ENCODE assay signal across 8 mouse cellular contexts in genomic region chr16:93785805-93786204, GRCm38 (mm10). TPM values are rescaled to one million over a fixed set of nuclear protein-coding genes. Genes with fewer than 3 reads are reported as not detected.
DNase-seq lines count a peak whose midpoint lies in the region; ATAC-seq lines count a peak whose summit lies in the region.

No protein-coding gene starts in this region.

- peaks cover 17% of the 10 kb centered on the region; the same call in 1 of the 2 replicates for H3K4me1 ChIP-seq in embryonic facial prominence, embryonic 15.5 days

- no peak overlapping the region for H3K4me2 ChIP-seq in embryonic facial prominence, embryonic 15.5 days (replicated peaks)

- H3K4me3 ChIP-seq in embryonic facial prominence, embryonic 15.5 days (replicated peaks), result no peak overlapping the region

- DNase-seq in gastrocnemius, adult 18-20 months (ENCODE audit: low spot score), result peak; percentile 46
- DNase-seq in gastrocnemius, postnatal 25 days, result no peak
- peak; percentile 83 for DNase-seq in adrenal gland, postnatal 10 days
- DNase-seq in layer of hippocampus, postnatal 10 days (ENCODE audit: low spot score in 2 of 2), result peak; percentile 78 to 81
- peak; percentile 82 for DNase-seq in lung, postnatal 14 days
- peak; percentile 66 to 72 for DNase-seq in right cerebral cortex, adult 2 months (ENCODE audit: low spot score in 2 of 2)

- peaks cover 10% of the 10 kb centered on the region; the same call in 1 of the 2 replicates for H3K36me3 ChIP-seq in embryonic facial prominence, embryonic 15.5 days

- WGBS in embryonic facial prominence, embryonic 15.5 days, result 3% methylated on average over 9 of the region's 9 CpGs

- H3K9ac ChIP-seq in embryonic facial prominence, embryonic 15.5 days, result no peak overlapping the region

- peak; percentile 64; the same call in 1 of the 2 replicates for ATAC-seq in embryonic facial prominence, embryonic 15.5 days (ENCODE audit: insufficient number of reproducible peaks, low FRiP score, low TSS enrichment, low read depth)
- peak; percentile 51 to 55; a peak in 3 of 4 replicates for ATAC-seq in hematopoietic stem cell, adult 5-6 weeks (replicated peaks in 1 of 2; ENCODE audit: insufficient read depth in 1 of 2, low FRiP score in 2 of 2, low TSS enrichment in 1 of 2, low read depth in 1 of 2, poor library complexity in 2 of 2, severe bottlenecking in 2 of 2)

- no peak overlapping the region for H3K27ac ChIP-seq in embryonic facial prominence, embryonic 15.5 days (replicated peaks)

- H3K27me3 ChIP-seq in embryonic facial prominence, embryonic 15.5 days, result no peaks in the 10 kb centered on the region

- no peaks in the 10 kb centered on the region for H3K9me3 ChIP-seq in embryonic facial prominence, embryonic 15.5 days (replicated peaks)

RNA-seq across cellular contexts. Expression of gene Morc3, which starts 46.1 kb away (rescaled TPM):
- 1 to 10 TPM; 9.3 to 9.7 TPM for total RNA-seq in gastrocnemius, adult 18-20 months (2021)
- 10 to 100 TPM; 11.4 to 13.9 TPM for total RNA-seq in gastrocnemius, postnatal 25 days (2021)
- 10 to 100 TPM; 30.1 to 45.4 TPM for total RNA-seq in adrenal gland, postnatal 10 days (2021)
- 30.5 and 33.2 TPM in 2 replicates for polyA plus RNA-seq in embryonic facial prominence, embryonic 15.5 days (2015; fragmentation: Nextera tagmentation; extraction: Ambion mirVana)
- 202 and 204 TPM in 2 replicates for total RNA-seq in hematopoietic stem cell, adult 5-6 weeks (2017)
- total RNA-seq in layer of hippocampus, postnatal 10 days (2021), result 10 to 100 TPM; 28.1 to 34.9 TPM
